Mouse (Mus musculus): Measurements from ENCODE around the gene Mbd3. TPM values are rescaled to one million over a fixed set of nuclear protein-coding genes. Genes with fewer than 3 reads are reported as not detected.

Gene Mbd3
- polyA plus RNA-seq, 1 experiment from 2014 or later, result 122 TPM

GRCm38 (mm10) chr10:80434823-80435222 is 35.5 kb upstream of the Mbd3 start:
- 70% methylated on average over 3 of the region's 3 CpGs for WGBS
- Histone ChIP-seq H3K9ac (no peak overlapping the region), H3K4me1 (replicated peaks) (peaks cover 35% of the 10 kb centered on the region), H3K4me2 (no peak overlapping the region), H3K27ac (no peak overlapping the region), H3K4me3 (no peak overlapping the region), H3K36me3 (peaks cover 9% of the 10 kb centered on the region), H3K9me3 (replicated peaks) (no peaks in the 10 kb centered on the region), H3K27me3 (no peaks in the 10 kb centered on the region)
- ATAC-seq (replicated peaks; ENCODE audit: insufficient number of reproducible peaks, insufficient read depth, low FRiP score, low read depth), result no peak

GRCm38 (mm10) chr10:80434233-80434592 is 34.9 kb upstream of the Mbd3 start:
- Histone ChIP-seq H3K4me3 (peak overlapping the region; percentile 86), H3K9ac (peak overlapping the region; percentile 19; the same call in 1 of the 2 replicates), H3K36me3 (peaks cover 15% of the 10 kb centered on the region), H3K4me2 (peak overlapping the region; percentile 48), H3K9me3 (replicated peaks) (no peaks in the 10 kb centered on the region), H3K4me1 (replicated peaks) (peaks cover 35% of the 10 kb centered on the region), H3K27me3 (no peaks in the 10 kb centered on the region), H3K27ac (peak overlapping the region; percentile 49; the same call in 1 of the 2 replicates)
- no peak for ATAC-seq (replicated peaks; ENCODE audit: insufficient number of reproducible peaks, insufficient read depth, low FRiP score, low read depth)
- 10% methylated on average over 8 of the region's 8 CpGs for WGBS

GRCm38 (mm10) chr10:80433513-80434232 is 34.3 kb upstream of the Mbd3 start, which contains the start of gene Tcf3:
Gene Tcf3 (minus strand): TSS chr10:80433647.
- H3K4me2 ChIP-seq, result peak within 1 kb of the TSS; percentile 75
- peak within 1 kb of the TSS; percentile 86 for H3K27ac ChIP-seq
- peaks cover 35% of the 10 kb centered on the region for H3K4me1 ChIP-seq (replicated peaks)
- H3K36me3 ChIP-seq, result peaks cover 20% of the 10 kb centered on the region
- H3K9ac ChIP-seq, result peak within 1 kb of the TSS; percentile 92
- no peaks in the 10 kb centered on the region for H3K27me3 ChIP-seq
- WGBS, result under 1% methylated on average over 57 of the region's 61 CpGs
- ATAC-seq (replicated peaks; ENCODE audit: insufficient number of reproducible peaks, insufficient read depth, low FRiP score, low read depth), result peak; percentile 91
- no peaks in the 10 kb centered on the region for H3K9me3 ChIP-seq (replicated peaks)
- H3K4me3 ChIP-seq, result peak within 1 kb of the TSS; percentile 86

- whole genome bisulfite sequencing, result under 1% methylated on average over 60 of the region's 60 CpGs
- peaks cover 25% of the 10 kb centered on the region for H3K36me3 ChIP-seq
- H3K4me2 ChIP-seq, result peak overlapping the region; percentile 75
- H3K4me3 ChIP-seq, result peak overlapping the region; percentile 86
- peaks cover 35% of the 10 kb centered on the region for H3K4me1 ChIP-seq (replicated peaks)
- no peaks in the 10 kb centered on the region for H3K9me3 ChIP-seq (replicated peaks)
- H3K27ac ChIP-seq, result peak overlapping the region; percentile 86
- peak; percentile 45 for ATAC-seq (replicated peaks; ENCODE audit: insufficient number of reproducible peaks, insufficient read depth, low FRiP score, low read depth)
- peak overlapping the region; percentile 92 for H3K9ac ChIP-seq
- no peaks in the 10 kb centered on the region for H3K27me3 ChIP-seq
These were observed 33.7 kb upstream of the Mbd3 start for GRCm38 (mm10) chr10:80432936-80433512.

GRCm38 (mm10) chr10:80432387-80432785 is 33.0 kb upstream of the Mbd3 start:
- 3% methylated on average over 4 of the region's 4 CpGs for WGBS
- peaks cover 30% of the 10 kb centered on the region for H3K36me3 ChIP-seq
- H3K4me3 ChIP-seq, result peak overlapping the region; percentile 86
- ATAC-seq (replicated peaks; ENCODE audit: insufficient number of reproducible peaks, insufficient read depth, low FRiP score, low read depth), result no peak
- no peaks in the 10 kb centered on the region for H3K9me3 ChIP-seq (replicated peaks)
- H3K4me2 ChIP-seq, result peak overlapping the region; percentile 75
- peak overlapping the region; percentile 86 for H3K27ac ChIP-seq
- H3K9ac ChIP-seq, result peak overlapping the region; percentile 92
- no peaks in the 10 kb centered on the region for H3K27me3 ChIP-seq
- H3K4me1 ChIP-seq (replicated peaks), result peaks cover 35% of the 10 kb centered on the region

GRCm38 (mm10) chr10:80431570-80432386 is 32.4 kb upstream of the Mbd3 start:
- H3K27me3 ChIP-seq, result no peaks in the 10 kb centered on the region
- peak overlapping the region; percentile 86 for H3K4me3 ChIP-seq
- H3K9me3 ChIP-seq (replicated peaks), result no peaks in the 10 kb centered on the region
- H3K9ac ChIP-seq, result peak overlapping the region; percentile 92
- peaks cover 37% of the 10 kb centered on the region for H3K36me3 ChIP-seq
- no peak for ATAC-seq (replicated peaks; ENCODE audit: insufficient number of reproducible peaks, insufficient read depth, low FRiP score, low read depth)
- H3K4me2 ChIP-seq, result peak overlapping the region; percentile 75
- 23% methylated on average over 16 of the region's 16 CpGs for WGBS
- peaks cover 35% of the 10 kb centered on the region for H3K4me1 ChIP-seq (replicated peaks)
- H3K27ac ChIP-seq, result peak overlapping the region; percentile 86

GRCm38 (mm10) chr10:80430375-80430980 is 31.1 kb upstream of the Mbd3 start:
- WGBS, result 63% methylated on average over 8 of the region's 8 CpGs
- Histone ChIP-seq H3K4me3 (no peak overlapping the region), H3K27me3 (no peaks in the 10 kb centered on the region), H3K9me3 (replicated peaks) (no peaks in the 10 kb centered on the region), H3K36me3 (peaks cover 50% of the 10 kb centered on the region), H3K27ac (no peak overlapping the region), H3K4me1 (replicated peaks) (peaks cover 25% of the 10 kb centered on the region), H3K9ac (no peak overlapping the region), H3K4me2 (no peak overlapping the region)
- no peak for ATAC-seq (replicated peaks; ENCODE audit: insufficient number of reproducible peaks, insufficient read depth, low FRiP score, low read depth)

- Histone ChIP-seq H3K4me3 (no peak overlapping the region), H3K27me3 (no peaks in the 10 kb centered on the region), H3K9ac (no peak overlapping the region), H3K36me3 (peaks cover 56% of the 10 kb centered on the region), H3K4me2 (no peak overlapping the region), H3K27ac (no peak overlapping the region), H3K4me1 (replicated peaks) (peaks cover 25% of the 10 kb centered on the region), H3K9me3 (replicated peaks) (no peaks in the 10 kb centered on the region)
- ATAC-seq (replicated peaks; ENCODE audit: insufficient number of reproducible peaks, insufficient read depth, low FRiP score, low read depth), result no peak
- WGBS, result 90% methylated on average over 8 of the region's 8 CpGs
These were observed 30.4 kb upstream of the Mbd3 start for GRCm38 (mm10) chr10:80429800-80430199.

GRCm38 (mm10) chr10:80425041-80425440 is 25.7 kb upstream of the Mbd3 start:
- Histone ChIP-seq H3K4me2 (no peak overlapping the region), H3K9ac (no peak overlapping the region), H3K4me1 (replicated peaks) (peaks cover 18% of the 10 kb centered on the region), H3K27ac (no peak overlapping the region), H3K9me3 (replicated peaks) (no peaks in the 10 kb centered on the region), H3K36me3 (peaks cover 82% of the 10 kb centered on the region), H3K27me3 (no peaks in the 10 kb centered on the region), H3K4me3 (no peak overlapping the region)
- ATAC-seq (replicated peaks; ENCODE audit: insufficient number of reproducible peaks, insufficient read depth, low FRiP score, low read depth), result no peak
- 95% methylated on average over 3 of the region's 3 CpGs for WGBS

- no peak overlapping the region for H3K4me2 ChIP-seq
- H3K4me3 ChIP-seq, result no peak overlapping the region
- no peak overlapping the region for H3K9ac ChIP-seq
- H3K9me3 ChIP-seq (replicated peaks), result no peaks in the 10 kb centered on the region
- ATAC-seq (replicated peaks; ENCODE audit: insufficient number of reproducible peaks, insufficient read depth, low FRiP score, low read depth), result no peak
- H3K27me3 ChIP-seq, result no peaks in the 10 kb centered on the region
- peaks cover 82% of the 10 kb centered on the region for H3K36me3 ChIP-seq
- no peak overlapping the region for H3K27ac ChIP-seq
- 51% methylated on average over 4 of the region's 4 CpGs for WGBS
- peaks cover 32% of the 10 kb centered on the region for H3K4me1 ChIP-seq (replicated peaks)
These were observed 24.2 kb upstream of the Mbd3 start for GRCm38 (mm10) chr10:80423562-80423961.
